Mouse (Mus musculus): ENCODE measurements around the gene Haghl. TPM values are rescaled to one million over a fixed set of nuclear protein-coding genes. Genes with fewer than 3 reads are reported as not detected.
A peak's percentile ranks its signal among the peaks of the same experiment; 100 is the strongest.

The Haghl gene
- polyA plus RNA-seq, 1 experiment, result 5.0 TPM

DNA sequence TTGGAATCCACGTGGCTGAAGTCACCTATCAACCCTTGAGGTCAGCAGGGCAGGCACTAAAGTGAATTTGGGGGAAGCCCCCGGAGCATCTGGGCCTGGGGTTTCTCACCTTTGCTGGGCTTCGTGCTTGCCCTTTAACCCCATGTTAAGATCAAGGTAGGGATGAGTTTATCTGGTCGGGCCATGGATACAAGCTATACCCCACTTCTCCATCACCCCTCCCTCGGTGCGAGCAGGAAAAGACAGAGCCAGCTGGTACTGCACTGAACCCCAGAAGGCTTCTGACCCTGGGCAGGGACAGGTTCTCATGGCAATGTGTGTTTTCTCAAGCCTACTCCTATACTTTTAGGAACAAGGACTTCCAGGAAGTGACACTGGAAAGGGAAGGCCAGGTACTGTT lies 4.1 kb downstream of the Haghl start:
- Histone ChIP-seq H3K27ac (replicated peaks; ENCODE audit: low read depth, low read length) (no peak overlapping the region), H3K4me3 (ENCODE audit: insufficient read depth, low read depth, low read length) (no peak overlapping the region), H3K4me1 (ENCODE audit: control insufficient read depth, insufficient read depth, insufficient read length, low read length) (no peaks in the 10 kb centered on the region)

DNA sequence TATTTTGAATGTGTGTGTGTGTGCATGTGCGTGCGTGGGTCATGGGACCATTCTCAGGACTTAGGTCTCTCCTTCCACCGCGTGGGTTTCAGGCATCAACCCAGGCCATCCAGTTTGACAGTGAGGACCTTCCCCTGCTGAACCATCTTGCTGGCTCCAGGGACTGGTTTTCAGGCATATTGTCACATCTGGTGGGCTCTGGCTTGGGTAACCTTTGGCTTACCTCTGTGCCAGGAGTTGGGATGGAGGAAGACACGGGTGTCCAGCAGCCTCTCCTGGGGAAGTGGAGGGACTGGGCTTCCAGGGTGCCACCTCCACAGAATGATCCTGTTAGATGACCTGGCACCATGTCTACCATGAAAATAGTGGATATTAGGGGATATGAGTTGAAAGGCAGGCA lies 7.5 kb downstream of the Haghl start:
- Histone ChIP-seq H3K27ac (replicated peaks; ENCODE audit: low read depth, low read length) (no peak overlapping the region), H3K4me3 (ENCODE audit: insufficient read depth, low read depth, low read length) (no peak overlapping the region)

GRCm38 (mm10) chr17:25775318-25776062 lies 10.0 kb downstream of the Haghl start:
- Histone ChIP-seq H3K27ac (replicated peaks; ENCODE audit: low read depth, low read length) (no peak overlapping the region), H3K4me1 (ENCODE audit: control insufficient read depth, insufficient read depth, insufficient read length, low read length) (no peaks in the 10 kb centered on the region), H3K4me3 (ENCODE audit: insufficient read depth, low read depth, low read length) (no peak overlapping the region)

More for the DNA sequence above, 7.5 kb downstream of the Haghl start:
- H3K4me1 ChIP-seq (ENCODE audit: control insufficient read depth, insufficient read depth, insufficient read length, low read length), result no peaks in the 10 kb centered on the region

DNA sequence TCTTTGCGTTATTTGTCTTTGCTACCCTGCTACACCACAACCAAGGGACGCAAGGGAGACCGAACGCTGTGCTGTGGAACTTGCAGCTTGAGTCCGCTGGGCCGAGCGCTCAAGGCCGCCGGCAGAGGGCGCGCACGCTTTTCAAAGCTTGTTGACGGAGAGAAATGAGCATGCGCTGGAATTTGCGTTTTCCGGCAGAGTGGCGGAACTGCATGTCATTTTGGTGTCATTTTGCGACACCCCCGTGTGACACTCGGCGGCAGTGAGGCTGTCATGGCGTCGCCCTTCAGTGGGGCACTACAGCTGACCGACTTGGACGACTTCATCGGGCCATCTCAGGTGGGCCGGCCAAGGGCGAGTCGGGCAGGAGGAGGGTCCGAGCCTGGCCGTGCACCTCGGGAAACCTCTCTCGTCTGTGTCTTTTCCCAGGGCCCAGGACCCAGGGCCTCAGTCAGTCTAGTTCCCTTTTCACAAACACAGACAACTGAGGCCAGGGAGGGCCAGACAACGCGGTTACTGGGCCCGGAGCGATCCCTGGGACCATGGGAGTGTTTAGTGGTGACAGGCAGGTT lies 11.8 kb downstream of the Haghl start, which contains the start of gene Narfl:
Gene Narfl (plus strand): TSS at position 228 of the 572 bp plus-strand sequence.
- H3K4me1 ChIP-seq (ENCODE audit: control insufficient read depth, insufficient read depth, insufficient read length, low read length), result no peaks in the 10 kb centered on the region
- peak within 1 kb of the TSS; percentile 80 for H3K4me3 ChIP-seq (ENCODE audit: insufficient read depth, low read depth, low read length)
- H3K27ac ChIP-seq (replicated peaks; ENCODE audit: low read depth, low read length), result peak within 1 kb of the TSS; percentile 91

- H3K27ac ChIP-seq (replicated peaks; ENCODE audit: low read depth, low read length), result no peak overlapping the region
- H3K4me3 ChIP-seq (ENCODE audit: insufficient read depth, low read depth, low read length), result no peak overlapping the region
- no peaks in the 10 kb centered on the region for H3K4me1 ChIP-seq (ENCODE audit: control insufficient read depth, insufficient read depth, insufficient read length, low read length)
Observed at GRCm38 (mm10) chr17:25769331-25769730, 16.1 kb downstream of the Haghl start.

DNA sequence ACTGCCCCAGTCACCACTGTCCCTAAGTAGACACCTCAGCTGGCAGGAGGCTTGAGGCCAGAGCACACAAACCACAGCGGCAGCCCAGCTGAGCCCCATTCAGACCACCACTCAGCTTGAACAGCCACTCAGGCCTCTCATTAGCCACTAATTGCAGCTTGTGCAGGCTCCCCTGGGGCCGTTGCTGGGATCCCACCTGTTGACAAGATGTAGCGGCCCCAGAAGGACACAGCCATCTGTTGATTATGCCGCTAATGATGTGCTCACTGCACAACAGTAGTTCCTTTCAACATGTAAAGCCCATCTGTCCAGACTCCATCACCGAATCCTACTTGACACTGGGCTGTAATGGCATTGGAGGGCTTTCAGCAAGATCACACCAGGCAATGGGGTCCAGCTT lies 19.6 kb downstream of the Haghl start:
- Histone ChIP-seq H3K4me1 (ENCODE audit: control insufficient read depth, insufficient read depth, insufficient read length, low read length) (no peaks in the 10 kb centered on the region), H3K4me3 (ENCODE audit: insufficient read depth, low read depth, low read length) (no peak overlapping the region), H3K27ac (replicated peaks; ENCODE audit: low read depth, low read length) (no peak overlapping the region)

DNA sequence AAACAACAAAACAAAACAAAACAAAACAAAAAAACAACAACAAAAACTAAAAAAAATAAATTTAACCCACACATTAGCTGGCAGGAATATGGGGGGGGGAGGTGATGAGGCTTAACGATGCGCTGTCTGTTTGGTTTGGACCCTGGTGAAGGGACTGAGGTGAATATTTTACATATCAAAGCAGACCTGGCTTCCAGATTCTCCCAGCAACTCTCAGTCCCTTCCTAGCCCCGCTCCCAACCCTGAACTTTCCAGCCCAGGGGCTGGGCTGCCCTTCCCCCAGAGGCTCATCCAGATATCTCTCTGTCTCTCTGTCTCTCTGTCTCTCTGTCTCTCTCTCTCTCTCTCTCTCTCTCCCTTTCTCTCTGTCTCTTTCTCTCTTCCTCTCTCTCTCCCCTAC lies 22.9 kb downstream of the Haghl start:
- Histone ChIP-seq H3K27ac (replicated peaks; ENCODE audit: low read depth, low read length) (no peak overlapping the region), H3K4me3 (ENCODE audit: insufficient read depth, low read depth, low read length) (no peak overlapping the region), H3K4me1 (ENCODE audit: control insufficient read depth, insufficient read depth, insufficient read length, low read length) (no peaks in the 10 kb centered on the region)

- Histone ChIP-seq H3K27ac (replicated peaks; ENCODE audit: low read depth, low read length) (no peak overlapping the region), H3K4me3 (ENCODE audit: insufficient read depth, low read depth, low read length) (no peak overlapping the region), H3K4me1 (ENCODE audit: control insufficient read depth, insufficient read depth, insufficient read length, low read length) (no peaks in the 10 kb centered on the region)
Observed at GRCm38 (mm10) chr17:25761561-25761970, 23.9 kb downstream of the Haghl start.

GRCm38 (mm10) chr17:25760148-25760547 lies 25.3 kb downstream of the Haghl start:
- no peak overlapping the region for H3K4me3 ChIP-seq (ENCODE audit: insufficient read depth, low read depth, low read length)
- no peak overlapping the region for H3K27ac ChIP-seq (replicated peaks; ENCODE audit: low read depth, low read length)
- H3K4me1 ChIP-seq (ENCODE audit: control insufficient read depth, insufficient read depth, insufficient read length, low read length), result no peaks in the 10 kb centered on the region

DNA sequence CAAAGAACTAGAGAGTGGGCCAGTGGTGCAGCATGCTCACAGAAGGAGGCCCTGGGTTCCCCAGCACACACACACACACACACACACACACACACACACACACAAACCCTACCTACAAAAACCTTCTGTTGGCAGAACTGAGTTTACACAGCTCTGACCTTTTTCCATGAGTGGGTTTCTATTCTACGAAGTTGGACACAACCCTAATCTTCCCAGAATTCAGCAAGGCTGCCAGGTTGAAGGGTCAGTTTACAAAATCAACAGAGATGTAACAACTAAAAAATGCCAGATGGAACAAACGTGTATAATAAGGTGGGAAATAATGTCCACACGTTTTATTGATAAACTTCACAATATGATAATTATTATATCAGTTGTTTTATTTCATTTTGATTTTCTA lies 27.8 kb downstream of the Haghl start:
- Histone ChIP-seq H3K4me3 (ENCODE audit: insufficient read depth, low read depth, low read length) (no peak overlapping the region), H3K27ac (replicated peaks; ENCODE audit: low read depth, low read length) (no peak overlapping the region), H3K4me1 (ENCODE audit: control insufficient read depth, insufficient read depth, insufficient read length, low read length) (no peaks in the 10 kb centered on the region)

- H3K27ac ChIP-seq (replicated peaks; ENCODE audit: low read depth, low read length), result no peak overlapping the region
- no peak overlapping the region for H3K4me3 ChIP-seq (ENCODE audit: insufficient read depth, low read depth, low read length)
Observed at GRCm38 (mm10) chr17:25756378-25757242, 28.9 kb downstream of the Haghl start.

GRCm38 (mm10) chr17:25755627-25756377 lies 29.7 kb downstream of the Haghl start:
- Histone ChIP-seq H3K27ac (replicated peaks; ENCODE audit: low read depth, low read length) (no peak overlapping the region), H3K4me3 (ENCODE audit: insufficient read depth, low read depth, low read length) (no peak overlapping the region), H3K4me1 (ENCODE audit: control insufficient read depth, insufficient read depth, insufficient read length, low read length) (no peaks in the 10 kb centered on the region)

More at GRCm38 (mm10) chr17:25756378-25757242, 28.9 kb downstream of the Haghl start:
- no peaks in the 10 kb centered on the region for H3K4me1 ChIP-seq (ENCODE audit: control insufficient read depth, insufficient read depth, insufficient read length, low read length)

DNA sequence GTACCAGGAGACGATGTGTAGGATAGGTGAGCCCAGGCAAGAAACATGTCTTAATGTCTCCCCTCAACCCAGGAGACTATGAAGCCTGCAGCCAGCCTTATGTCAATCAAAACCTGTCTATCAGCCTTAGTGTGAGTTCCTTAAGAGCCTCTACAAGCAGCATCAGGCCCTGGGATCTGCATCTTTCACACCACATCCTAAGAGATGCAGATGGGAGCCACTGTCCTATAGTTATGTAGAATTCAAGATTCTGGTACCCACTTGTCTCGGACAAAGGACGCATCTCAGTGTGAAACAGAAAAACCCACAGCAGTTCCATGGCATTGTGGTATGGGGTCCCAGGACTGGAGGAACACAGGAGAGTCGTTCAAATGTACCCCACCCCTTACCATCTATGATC lies 30.4 kb downstream of the Haghl start:
- Histone ChIP-seq H3K4me1 (ENCODE audit: control insufficient read depth, insufficient read depth, insufficient read length, low read length) (no peaks in the 10 kb centered on the region), H3K4me3 (ENCODE audit: insufficient read depth, low read depth, low read length) (no peak overlapping the region)

DNA sequence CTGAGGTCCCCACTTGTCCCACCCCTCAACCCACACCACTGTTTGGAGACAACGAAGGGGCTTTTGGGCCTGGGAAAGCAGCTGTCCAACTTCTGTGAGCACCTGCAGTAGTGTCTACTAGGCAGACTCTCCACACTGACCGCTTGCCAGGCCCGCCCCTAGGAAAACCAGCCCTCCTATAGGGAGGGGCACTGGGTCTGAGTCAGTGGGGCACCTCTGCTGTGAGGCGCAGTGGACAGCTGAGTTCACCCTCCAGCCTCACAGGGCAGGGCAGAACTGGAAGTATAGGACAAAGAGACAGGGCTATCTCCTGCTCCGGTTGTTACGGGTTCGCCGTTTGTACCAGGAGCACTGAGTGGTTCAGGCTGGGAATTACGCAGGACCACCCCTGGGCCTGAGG lies 31.2 kb downstream of the Haghl start, which contains the start of gene Msln:
Gene Msln (minus strand): TSS at position 138 of the 400 bp plus-strand sequence.
- no peak within 1 kb of the TSS for H3K27ac ChIP-seq (replicated peaks; ENCODE audit: low read depth, low read length)
- no peaks in the 10 kb centered on the region for H3K4me1 ChIP-seq (ENCODE audit: control insufficient read depth, insufficient read depth, insufficient read length, low read length)
- H3K4me3 ChIP-seq (ENCODE audit: insufficient read depth, low read depth, low read length), result no peak within 1 kb of the TSS

More for the DNA sequence above, 30.4 kb downstream of the Haghl start:
- no peak overlapping the region for H3K27ac ChIP-seq (replicated peaks; ENCODE audit: low read depth, low read length)

GRCm38 (mm10) chr17:25751446-25751845 lies 34.0 kb downstream of the Haghl start:
- no peak overlapping the region for H3K27ac ChIP-seq (replicated peaks; ENCODE audit: low read depth, low read length)
- H3K4me1 ChIP-seq (ENCODE audit: control insufficient read depth, insufficient read depth, insufficient read length, low read length), result no peaks in the 10 kb centered on the region
- no peak overlapping the region for H3K4me3 ChIP-seq (ENCODE audit: insufficient read depth, low read depth, low read length)
